Mouse (Mus musculus): ENCODE measurements around the gene Vipas39.

The Vipas39 gene

GRCm38 (mm10) chr12:87196310-87196709, 69.7 kb downstream of the Vipas39 start:
- no peak for DNase-seq (ENCODE audit: low read depth)

- DNase-seq (ENCODE audit: low read depth), result no peak
These were observed 71.0 kb downstream of the Vipas39 start for GRCm38 (mm10) chr12:87195069-87195468.

GRCm38 (mm10) chr12:87193008-87193407, 73.0 kb downstream of the Vipas39 start:
- no peak for DNase-seq (ENCODE audit: low read depth)

All from c-Kit-positive CD71-positive TER-119-negative erythroid progenitor cells, embryonic 14.5 days (primary cell).